Mouse (Mus musculus) small intestine, adult 2 months (tissue): ENCODE data around the gene Olfr1045.

Experiments
- CTCF ChIP-seq: fragments of 200-500 bp; IDR thresholded peaks from 2 replicates; pipeline ENCODE4 v1.5.1; 2012; ENCODE audit warnings: low read depth, mild to moderate bottlenecking, control low read depth, inconsistent platforms, low read length, moderate library complexity, mixed read lengths; ENCODE audit not compliant: insufficient replicate concordance, insufficient read length; ENCODE audit errors: extremely low read depth
- POLR2A ChIP-seq: fragments of 200-500 bp; IDR thresholded peaks from 2 replicates; pipeline ENCODE4 v1.6.1; 2012; ENCODE audit warnings: low read depth, mild to moderate bottlenecking, control low read depth, inconsistent platforms, low read length, moderate library complexity

DNA sequence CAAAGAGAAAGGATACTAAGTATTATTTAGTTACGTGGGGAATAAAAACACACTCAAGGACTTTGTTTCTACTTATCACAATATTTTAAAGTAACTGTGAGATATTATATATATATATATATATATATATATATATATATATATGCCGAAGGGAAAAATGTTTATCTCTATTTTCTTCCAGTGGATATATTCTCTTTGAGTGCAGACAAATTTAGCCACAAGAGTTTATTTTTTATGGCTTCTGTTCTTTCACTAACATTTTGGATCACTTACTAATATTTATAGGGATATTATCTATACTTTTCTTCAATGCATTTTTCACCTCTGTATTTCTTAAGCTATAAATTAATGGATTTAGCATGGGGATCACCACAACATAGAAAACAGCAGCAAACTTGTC lies 41.1 kb downstream of the Olfr1045 start, which contains the start of gene Olfr1042:
- TF ChIP-seq POLR2A (no peak), CTCF (no peak)
